Mouse (Mus musculus): ENCODE measurements around the gene Nipal1.

The Nipal1 gene

DNA sequence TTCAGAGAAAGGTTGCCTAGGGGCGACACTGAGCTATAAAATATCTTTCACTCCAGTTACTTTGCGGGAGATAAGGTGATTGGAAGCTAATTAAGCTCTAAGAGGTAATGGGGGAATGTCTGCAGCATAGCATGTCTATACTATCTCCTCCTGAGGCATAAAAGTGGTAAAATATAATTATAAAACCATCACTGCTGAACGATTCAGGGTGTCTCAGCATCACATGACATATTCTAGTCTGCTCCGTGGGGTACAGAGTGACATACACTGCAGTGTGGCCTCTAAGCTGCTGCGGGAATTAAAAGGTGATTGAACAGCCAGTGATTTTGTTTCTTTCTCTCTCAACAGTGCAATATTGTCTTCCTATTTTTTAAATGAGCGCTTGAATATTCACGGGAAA lies 18.8 kb downstream of the Nipal1 start:
- no peak for DNase-seq

GRCm38 (mm10) chr5:72668351-72668750 lies 20.8 kb downstream of the Nipal1 start:
- no peak for DNase-seq

GRCm38 (mm10) chr5:72671017-72671699 lies 23.6 kb downstream of the Nipal1 start:
- DNase-seq = no peak

DNA sequence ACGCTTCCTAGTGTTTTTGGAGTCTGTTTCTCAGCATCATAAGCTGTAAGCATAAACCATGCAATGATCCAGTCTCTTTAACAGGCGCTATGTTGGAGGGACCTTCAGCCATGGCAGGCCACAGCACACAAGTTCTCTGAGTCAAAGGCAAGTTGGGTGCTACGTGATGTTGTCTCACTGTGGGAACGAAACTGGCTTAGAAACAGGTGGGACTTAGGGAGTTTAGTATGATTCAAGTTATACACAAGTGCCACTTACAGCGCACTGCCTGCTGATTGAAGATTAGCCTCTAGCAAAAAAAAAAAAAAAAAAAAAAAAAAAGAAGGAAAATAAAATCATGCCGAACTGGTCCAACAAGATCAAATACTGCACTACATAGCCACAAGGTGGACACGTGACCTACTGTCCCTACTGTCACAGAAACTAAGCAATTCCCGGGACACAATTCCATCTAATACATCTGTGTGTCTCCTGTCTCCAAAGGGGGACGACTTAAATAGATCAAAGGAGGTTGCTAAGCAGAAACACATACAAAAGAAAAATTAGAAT lies 27.5 kb downstream of the Nipal1 start:
- DNase-seq = peak; percentile 31

GRCm38 (mm10) chr5:72681451-72681850 lies 33.9 kb downstream of the Nipal1 start:
- DNase-seq = peak; percentile 45

GRCm38 (mm10) chr5:72689556-72689955 lies 42.0 kb downstream of the Nipal1 start:
- no peak for DNase-seq

DNA sequence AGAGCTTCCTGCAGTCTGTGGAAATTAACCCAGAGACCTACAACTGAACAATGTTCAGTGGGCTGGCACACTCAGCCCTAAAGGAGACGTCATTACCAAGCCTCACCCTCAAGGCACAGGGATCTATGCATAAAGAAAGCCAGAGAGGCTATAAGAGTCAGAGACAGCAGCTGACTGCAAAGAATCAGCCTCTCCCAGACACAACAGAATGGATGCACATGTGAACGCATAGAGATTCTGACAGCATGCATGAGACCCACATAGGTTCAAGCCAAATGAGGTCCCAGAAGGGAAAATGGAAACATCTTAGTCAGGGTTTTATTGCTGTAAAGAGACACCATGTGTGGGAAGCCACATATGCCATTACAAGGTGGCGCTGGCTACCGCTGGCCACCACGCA lies 42.9 kb downstream of the Nipal1 start:
- DNase-seq = no peak

- DNase-seq = no peak
Measured at GRCm38 (mm10) chr5:72694684-72695083, 47.1 kb downstream of the Nipal1 start.

GRCm38 (mm10) chr5:72696491-72696890 lies 48.9 kb downstream of the Nipal1 start:
- DNase-seq = no peak

DNA sequence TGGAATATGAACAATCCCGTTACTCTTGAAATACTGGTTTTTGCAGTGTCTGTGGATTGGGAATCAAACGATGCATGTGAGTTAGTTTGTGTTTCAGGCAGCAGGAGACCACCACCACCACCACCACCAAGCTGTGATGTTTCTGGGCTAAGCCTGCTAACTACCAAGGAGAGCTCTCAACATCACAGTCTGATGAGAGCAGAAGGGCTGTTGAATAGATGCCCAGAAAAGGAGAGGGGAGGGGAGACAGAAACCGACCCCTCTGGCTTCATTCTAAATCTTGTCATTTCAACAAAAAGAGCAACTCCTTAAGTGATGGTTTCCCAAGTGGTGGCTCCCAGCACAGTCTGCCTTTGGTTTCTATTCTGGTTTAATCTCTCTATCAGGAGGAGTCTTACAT lies 50.7 kb downstream of the Nipal1 start:
- no peak for DNase-seq

DNA sequence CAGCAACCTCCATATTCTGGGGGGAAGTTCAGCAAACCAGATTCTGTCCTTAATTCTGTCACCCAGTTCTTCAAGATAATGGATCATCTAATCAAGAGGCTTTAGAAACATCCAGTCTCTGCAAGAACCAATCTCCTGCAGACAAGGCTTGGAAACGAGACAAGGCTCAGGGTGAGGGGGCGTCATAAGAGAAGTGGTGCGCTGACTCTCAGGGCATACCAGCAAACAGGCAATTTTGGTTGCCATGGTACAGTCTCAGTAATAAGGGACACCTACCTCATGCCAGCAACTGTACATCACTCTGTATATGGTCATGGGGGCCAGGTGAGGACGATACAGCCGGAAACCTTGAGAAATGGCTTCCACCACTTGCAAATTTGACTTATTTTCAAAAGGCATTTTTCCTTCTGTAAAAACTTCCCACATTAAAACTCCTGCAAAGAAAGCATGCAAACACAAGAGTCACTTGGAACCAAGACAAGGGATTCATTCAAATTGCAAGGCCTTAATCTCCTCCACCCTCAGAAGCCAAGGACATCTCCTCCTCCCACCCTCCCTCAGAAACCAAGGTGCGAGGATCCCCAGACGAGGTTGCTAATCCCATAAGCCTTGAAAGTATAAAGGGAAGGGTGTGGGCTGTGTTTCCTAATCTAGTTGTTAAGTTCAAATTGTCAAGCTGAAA lies 51.4 kb downstream of the Nipal1 start:
- no peak for DNase-seq

GRCm38 (mm10) chr5:72699500-72699818 lies 51.9 kb downstream of the Nipal1 start:
- no peak for DNase-seq

DNA sequence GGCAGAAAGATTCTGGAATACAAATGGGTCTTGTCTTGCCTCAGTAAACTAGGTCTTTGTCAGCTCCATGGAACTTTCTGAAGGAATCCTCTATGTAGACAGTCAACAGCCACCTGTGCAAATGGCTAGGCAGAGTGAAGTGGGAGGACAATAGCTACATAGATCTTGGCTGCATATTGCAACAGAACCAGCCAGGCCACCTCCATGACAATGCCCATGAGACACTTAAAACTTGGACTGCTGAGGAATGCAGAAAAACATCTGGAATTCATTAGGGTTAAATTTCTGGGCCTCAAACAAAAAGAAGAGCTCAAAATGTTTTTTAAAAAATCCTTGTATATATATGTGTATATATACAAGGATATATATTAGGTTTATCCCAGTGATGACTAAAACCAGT lies 54.6 kb downstream of the Nipal1 start:
- DNase-seq = no peak

GRCm38 (mm10) chr5:72706095-72706494 lies 58.5 kb downstream of the Nipal1 start:
- DNase-seq = no peak

GRCm38 (mm10) chr5:72706722-72707121 lies 59.1 kb downstream of the Nipal1 start:
- DNase-seq = no peak

DNA sequence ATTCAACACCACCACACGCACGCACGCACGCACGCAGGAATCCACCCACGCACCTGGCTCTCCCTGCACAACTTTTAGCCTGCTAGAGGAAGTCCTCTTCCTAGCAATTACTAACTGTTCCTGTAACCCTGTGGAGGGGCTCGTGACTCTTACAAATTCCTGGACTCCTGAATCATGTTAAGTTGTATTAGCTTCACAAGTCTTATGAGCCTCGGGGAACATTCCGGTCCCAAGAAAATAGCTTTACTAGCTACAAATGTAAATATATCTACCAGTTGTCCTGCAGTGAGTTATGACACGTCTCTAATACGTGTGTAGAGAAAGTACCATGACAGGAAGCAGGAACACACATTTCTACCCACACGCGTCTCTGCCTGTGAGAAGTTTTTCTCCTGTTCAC lies 61.9 kb downstream of the Nipal1 start:
- DNase-seq = no peak

DNA sequence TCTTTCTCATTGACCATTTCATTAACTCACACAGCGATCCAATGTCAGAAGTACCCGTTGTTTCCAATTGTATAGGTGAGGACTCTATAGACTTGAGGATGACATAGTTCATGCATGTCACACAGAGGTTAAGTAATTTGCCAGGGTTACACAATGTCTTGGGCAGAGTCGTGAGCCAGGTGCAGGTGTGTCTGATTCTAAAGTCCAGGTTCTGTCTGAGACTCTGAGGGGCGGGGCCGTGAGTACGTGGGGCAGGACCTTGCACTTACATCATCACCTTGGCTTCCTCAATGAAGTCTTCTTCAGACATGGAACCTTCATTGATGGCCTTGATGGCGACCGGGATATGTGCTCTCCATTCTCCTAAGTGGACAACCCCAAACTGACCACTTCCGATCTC lies 62.4 kb downstream of the Nipal1 start:
- no peak for DNase-seq

GRCm38 (mm10) chr5:72710572-72711278 lies 63.1 kb downstream of the Nipal1 start:
- peak; percentile 81 for DNase-seq

- no peak for DNase-seq
Measured at GRCm38 (mm10) chr5:72720587-72720986, 73.0 kb downstream of the Nipal1 start.
